Mouse (Mus musculus): ENCODE results near the gene Pla2g4f. TPM values are rescaled to one million over a fixed set of nuclear protein-coding genes. Genes with fewer than 3 reads are reported as not detected.

Gene Pla2g4f
- polyA plus RNA-seq, 1 experiment = 0.10 TPM

DNA sequence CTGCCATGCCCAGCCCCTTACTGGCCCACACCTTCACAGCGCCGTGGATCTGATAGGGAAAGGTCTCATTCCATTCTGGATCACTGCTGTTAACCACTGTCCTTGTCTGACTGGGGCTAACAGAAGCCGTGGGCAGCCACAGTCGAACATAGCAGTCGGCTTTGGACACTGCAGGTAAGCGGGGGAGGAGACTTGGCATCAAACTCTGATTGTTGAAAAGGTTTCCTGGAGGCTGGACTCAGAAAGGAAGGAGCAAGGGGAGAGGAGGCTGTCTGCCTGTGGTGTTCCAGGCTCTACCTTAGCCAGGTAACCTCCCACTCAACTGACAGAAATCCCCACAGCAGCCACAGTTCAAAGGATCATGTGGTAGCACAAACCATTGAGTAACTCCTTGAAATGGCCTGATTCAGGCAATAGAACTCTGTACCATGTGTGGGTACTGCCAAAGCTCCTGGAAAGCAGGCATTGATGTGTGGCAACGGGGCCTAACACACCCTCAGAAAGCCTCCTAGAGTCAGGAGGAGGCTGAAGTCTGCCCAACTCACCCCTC lies 1.6 kb downstream of the Pla2g4f start:
- H3K4me3 ChIP-seq (ENCODE audit: insufficient read depth, low read length) = no peak overlapping the region
- no peak for TF ChIP-seq POLR2A (IDR thresholded peaks at IDR 0.05; ENCODE audit: extremely low read depth, insufficient read depth, low read length)
- TF ChIP-seq CTCF (IDR thresholded peaks at IDR 0.05; ENCODE audit: extremely low read depth, insufficient read depth, low read length) = no peak
- H3K27ac ChIP-seq (ENCODE audit: insufficient read depth, low read length) = no peak overlapping the region
- no peaks in the 10 kb centered on the region for H3K4me1 ChIP-seq (ENCODE audit: control insufficient read depth, insufficient read depth, low read length)

DNA sequence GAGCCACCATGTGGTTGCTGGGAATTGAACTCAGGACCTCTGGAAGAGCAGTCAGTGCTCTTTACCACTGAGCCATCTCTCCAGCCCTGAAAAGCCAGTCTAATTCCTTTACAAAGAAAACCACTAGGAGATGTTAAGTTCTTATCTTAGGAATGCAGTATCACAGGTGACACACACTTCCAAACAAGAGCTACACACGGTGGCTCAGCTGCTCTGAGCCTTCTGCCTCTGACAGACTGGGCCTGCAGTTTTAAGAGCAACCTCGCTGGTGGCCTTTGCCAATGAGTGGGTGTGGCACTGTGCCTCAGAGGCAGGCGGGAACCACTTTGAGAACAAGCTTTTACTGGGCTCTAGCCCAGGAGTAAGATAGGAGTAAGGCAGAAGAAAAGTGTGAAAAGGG lies 9.9 kb downstream of the Pla2g4f start:
- no peak overlapping the region for H3K4me3 ChIP-seq (ENCODE audit: insufficient read depth, low read length)
- H3K27ac ChIP-seq (ENCODE audit: insufficient read depth, low read length) = no peak overlapping the region
- no peaks in the 10 kb centered on the region for H3K4me1 ChIP-seq (ENCODE audit: control insufficient read depth, insufficient read depth, low read length)
- TF ChIP-seq POLR2A (IDR thresholded peaks at IDR 0.05; ENCODE audit: extremely low read depth, insufficient read depth, low read length) = no peak
- no peak for TF ChIP-seq CTCF (IDR thresholded peaks at IDR 0.05; ENCODE audit: extremely low read depth, insufficient read depth, low read length)

DNA sequence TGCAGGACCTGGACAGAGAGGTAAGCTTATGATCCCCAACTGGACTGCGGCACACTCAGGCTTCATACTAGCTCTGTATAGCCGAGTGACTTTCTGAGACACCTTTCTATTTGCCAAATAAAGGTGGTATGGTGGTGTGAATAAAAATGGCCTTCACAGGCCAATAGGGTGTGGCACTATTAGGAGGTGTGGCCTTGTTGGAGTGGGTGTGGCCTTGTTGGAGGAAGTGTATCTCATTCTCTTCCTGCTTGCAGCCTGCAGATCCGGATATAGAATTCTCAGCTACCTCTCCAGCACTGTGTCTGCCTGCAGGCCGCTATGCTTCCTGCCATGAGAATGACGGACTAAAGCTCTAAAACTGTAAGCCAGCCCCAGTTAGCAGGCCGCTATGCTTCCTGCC lies 12.9 kb downstream of the Pla2g4f start:
- H3K27ac ChIP-seq (ENCODE audit: insufficient read depth, low read length) = no peak overlapping the region
- TF ChIP-seq POLR2A (IDR thresholded peaks at IDR 0.05; ENCODE audit: extremely low read depth, insufficient read depth, low read length) = no peak
- no peak for TF ChIP-seq CTCF (IDR thresholded peaks at IDR 0.05; ENCODE audit: extremely low read depth, insufficient read depth, low read length)
- H3K4me3 ChIP-seq (ENCODE audit: insufficient read depth, low read length) = no peak overlapping the region
- H3K4me1 ChIP-seq (ENCODE audit: control insufficient read depth, insufficient read depth, low read length) = no peaks in the 10 kb centered on the region

GRCm38 (mm10) chr2:120299866-120300265 lies 14.1 kb downstream of the Pla2g4f start:
- Histone ChIP-seq H3K27ac (ENCODE audit: insufficient read depth, low read length) (no peak overlapping the region), H3K4me1 (ENCODE audit: control insufficient read depth, insufficient read depth, low read length) (no peaks in the 10 kb centered on the region), H3K4me3 (ENCODE audit: insufficient read depth, low read length) (no peak overlapping the region)
- TF ChIP-seq CTCF (IDR thresholded peaks at IDR 0.05; ENCODE audit: extremely low read depth, insufficient read depth, low read length) (no peak), POLR2A (IDR thresholded peaks at IDR 0.05; ENCODE audit: extremely low read depth, insufficient read depth, low read length) (no peak)

DNA sequence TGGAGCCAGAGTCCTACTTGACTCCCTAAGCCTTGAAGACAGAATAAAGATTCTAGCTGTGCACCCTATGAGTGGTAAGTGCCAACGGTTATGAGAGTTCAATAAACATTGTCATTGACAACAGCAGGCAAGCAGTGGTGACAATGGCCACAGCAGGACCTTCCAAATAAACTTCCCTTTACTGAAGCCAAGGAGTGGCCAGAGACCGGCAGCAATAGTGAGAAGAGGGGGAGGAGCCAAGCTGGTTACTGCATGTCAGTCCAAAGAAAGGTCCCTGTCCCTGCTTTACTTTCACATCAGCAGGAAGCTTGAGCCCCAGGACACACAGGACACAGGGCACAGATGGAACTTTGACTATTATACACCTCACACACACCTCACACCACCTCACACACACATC lies 17.8 kb downstream of the Pla2g4f start:
- no peaks in the 10 kb centered on the region for H3K4me1 ChIP-seq (ENCODE audit: control insufficient read depth, insufficient read depth, low read length)
- no peak overlapping the region for H3K4me3 ChIP-seq (ENCODE audit: insufficient read depth, low read length)
- TF ChIP-seq POLR2A (IDR thresholded peaks at IDR 0.05; ENCODE audit: extremely low read depth, insufficient read depth, low read length) = no peak
- H3K27ac ChIP-seq (ENCODE audit: insufficient read depth, low read length) = no peak overlapping the region

DNA sequence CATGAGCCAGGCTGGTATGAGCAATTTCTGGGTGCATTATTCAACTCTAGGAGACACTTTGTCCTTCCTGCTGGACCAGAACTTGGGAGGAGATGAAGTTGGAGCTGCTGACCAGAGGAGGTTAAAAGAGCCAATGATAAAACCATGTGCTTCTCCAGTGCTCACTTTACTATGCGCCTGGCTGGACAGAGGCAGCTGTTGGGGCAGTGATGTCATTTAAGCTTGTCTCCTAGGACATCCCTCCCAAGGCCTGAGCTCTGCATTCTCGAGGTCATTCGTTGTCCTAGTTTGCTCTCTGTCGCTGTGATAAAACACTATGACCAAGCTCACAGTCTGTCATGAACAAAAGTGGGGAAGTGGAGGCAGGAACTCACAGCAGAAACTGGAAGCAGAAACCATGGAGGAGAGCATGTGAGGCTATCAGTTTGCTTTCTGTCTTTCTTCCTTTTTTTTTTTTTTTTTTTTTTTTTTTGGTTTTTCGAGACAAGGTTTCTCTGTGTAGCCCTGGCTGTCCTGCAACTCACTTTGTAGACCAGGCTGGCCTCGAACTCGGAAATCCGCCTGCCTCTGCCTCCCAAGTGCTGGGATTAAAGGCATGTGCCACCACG lies 22.4 kb downstream of the Pla2g4f start:
- Histone ChIP-seq H3K4me1 (ENCODE audit: control insufficient read depth, insufficient read depth, low read length) (no peaks in the 10 kb centered on the region), H3K4me3 (ENCODE audit: insufficient read depth, low read length) (no peak overlapping the region), H3K27ac (ENCODE audit: insufficient read depth, low read length) (no peak overlapping the region)
- no peak for TF ChIP-seq CTCF (IDR thresholded peaks at IDR 0.05; ENCODE audit: extremely low read depth, insufficient read depth, low read length)
- TF ChIP-seq POLR2A (IDR thresholded peaks at IDR 0.05; ENCODE audit: extremely low read depth, insufficient read depth, low read length) = no peak

DNA sequence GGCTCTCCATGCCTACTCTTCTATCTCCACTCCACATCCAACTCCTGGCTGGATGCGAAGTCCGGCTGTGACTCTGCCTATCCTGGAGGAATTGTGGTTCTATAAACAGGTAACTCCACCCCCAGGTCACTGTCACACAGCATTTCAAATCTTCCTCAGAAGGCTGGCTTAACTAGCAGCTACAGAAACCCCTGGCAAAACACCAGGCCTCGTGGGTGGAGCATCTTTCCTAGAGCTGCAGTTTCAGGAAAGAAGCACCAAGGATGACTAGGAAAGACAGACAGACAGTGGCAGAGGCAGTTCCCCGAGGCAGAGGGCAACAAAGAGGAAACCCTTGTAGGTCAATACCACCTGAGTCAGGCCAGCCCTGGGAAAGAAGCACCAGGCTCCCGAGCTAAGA lies 25.0 kb downstream of the Pla2g4f start, which contains the start of gene Pla2g4d:
Gene Pla2g4d, minus strand, starts transcription at position 203 of the 400 bp plus-strand sequence.
- H3K27ac ChIP-seq (ENCODE audit: insufficient read depth, low read length) = no peak within 1 kb of the TSS
- TF ChIP-seq POLR2A (IDR thresholded peaks at IDR 0.05; ENCODE audit: extremely low read depth, insufficient read depth, low read length) (no peak), CTCF (IDR thresholded peaks at IDR 0.05; ENCODE audit: extremely low read depth, insufficient read depth, low read length) (no peak)
- H3K4me3 ChIP-seq (ENCODE audit: insufficient read depth, low read length) = no peak within 1 kb of the TSS
- H3K4me1 ChIP-seq (ENCODE audit: control insufficient read depth, insufficient read depth, low read length) = no peaks in the 10 kb centered on the region

DNA sequence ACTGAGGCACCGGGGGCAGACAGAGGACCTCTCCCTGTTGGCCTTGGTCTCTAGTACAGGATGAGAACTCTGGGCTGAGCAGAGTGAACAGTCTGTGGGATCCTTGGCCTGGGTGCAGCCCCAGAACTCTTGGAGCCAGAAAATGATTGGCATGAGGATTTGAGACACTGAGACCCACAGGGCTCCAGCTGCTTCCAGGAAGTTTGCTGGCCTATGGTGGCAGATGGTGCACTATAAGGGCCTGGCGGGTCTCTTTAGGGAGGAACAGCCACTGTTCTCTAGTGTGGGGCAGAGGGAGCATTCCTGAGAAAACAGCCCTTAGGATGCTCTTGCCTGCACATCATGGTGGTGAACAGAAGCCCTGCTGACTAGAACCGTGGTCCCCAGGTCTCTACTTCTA lies 25.6 kb downstream of the Pla2g4f start:
- no peak for TF ChIP-seq POLR2A (IDR thresholded peaks at IDR 0.05; ENCODE audit: extremely low read depth, insufficient read depth, low read length)
- no peak for TF ChIP-seq CTCF (IDR thresholded peaks at IDR 0.05; ENCODE audit: extremely low read depth, insufficient read depth, low read length)
- no peak overlapping the region for H3K4me3 ChIP-seq (ENCODE audit: insufficient read depth, low read length)
- H3K27ac ChIP-seq (ENCODE audit: insufficient read depth, low read length) = no peak overlapping the region
- no peaks in the 10 kb centered on the region for H3K4me1 ChIP-seq (ENCODE audit: control insufficient read depth, insufficient read depth, low read length)

GRCm38 (mm10) chr2:120285639-120286038 lies 28.3 kb downstream of the Pla2g4f start:
- Histone ChIP-seq H3K4me3 (ENCODE audit: insufficient read depth, low read length) (no peak overlapping the region), H3K4me1 (ENCODE audit: control insufficient read depth, insufficient read depth, low read length) (no peaks in the 10 kb centered on the region), H3K27ac (ENCODE audit: insufficient read depth, low read length) (no peak overlapping the region)
- TF ChIP-seq CTCF (IDR thresholded peaks at IDR 0.05; ENCODE audit: extremely low read depth, insufficient read depth, low read length) = no peak
- TF ChIP-seq POLR2A (IDR thresholded peaks at IDR 0.05; ENCODE audit: extremely low read depth, insufficient read depth, low read length) = no peak

DNA sequence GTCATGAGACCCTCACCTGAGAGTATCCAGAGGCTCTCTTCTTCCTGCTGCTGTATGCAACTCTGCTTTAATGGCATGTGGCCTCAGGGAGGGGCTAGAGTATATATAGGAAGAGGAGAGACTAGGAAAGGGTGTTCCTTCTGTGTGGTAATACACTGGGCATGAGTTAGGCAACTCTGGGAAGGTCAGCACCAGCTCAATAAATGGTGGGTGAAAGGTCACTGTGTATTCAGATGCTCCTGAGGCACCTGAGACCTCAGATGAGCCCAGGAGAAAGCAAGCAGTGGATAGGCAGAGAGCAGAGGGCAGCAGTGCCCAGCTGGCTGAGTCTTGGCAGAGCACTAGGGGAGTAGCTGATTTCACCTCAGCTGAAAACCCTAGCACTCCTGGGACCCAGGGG lies 29.3 kb downstream of the Pla2g4f start:
- TF ChIP-seq CTCF (IDR thresholded peaks at IDR 0.05; ENCODE audit: extremely low read depth, insufficient read depth, low read length) (no peak), POLR2A (IDR thresholded peaks at IDR 0.05; ENCODE audit: extremely low read depth, insufficient read depth, low read length) (no peak)
- no peak overlapping the region for H3K4me3 ChIP-seq (ENCODE audit: insufficient read depth, low read length)
- no peak overlapping the region for H3K27ac ChIP-seq (ENCODE audit: insufficient read depth, low read length)
- no peaks in the 10 kb centered on the region for H3K4me1 ChIP-seq (ENCODE audit: control insufficient read depth, insufficient read depth, low read length)

Measured in cortical plate, adult 2 months (tissue).